Mouse (Mus musculus): ENCODE data around the gene 0610040J01Rik. TPM values are rescaled to one million over a fixed set of nuclear protein-coding genes. Genes with fewer than 3 reads are reported as not detected.
"Not testable (repeated sequence)": the region's sequence is repeated elsewhere in the genome, so short reads cannot be mapped to it uniquely, and the experiment has no call there.

The 0610040J01Rik gene
- polyA plus RNA-seq, 1 experiment from 2014 or later, result 3.9 TPM

- H3K9me3 ChIP-seq, result no peaks in the 10 kb centered on the region
- no peaks in the 10 kb centered on the region for H3K27me3 ChIP-seq
- H3K9ac ChIP-seq, result no peak overlapping the region
- H3K27ac ChIP-seq, result no peak overlapping the region
- H3K4me1 ChIP-seq (replicated peaks), result no peaks in the 10 kb centered on the region
- no peak overlapping the region for H3K4me2 ChIP-seq
- 45% methylated on average over 6 of the region's 6 CpGs for WGBS
- no peak overlapping the region for H3K4me3 ChIP-seq
- no peaks in the 10 kb centered on the region for H3K36me3 ChIP-seq
- ATAC-seq (ENCODE audit: low FRiP score), result 0 out of 2 replicates have a peak, but pooled peaks have one; percentile 50
Observed at GRCm38 (mm10) chr5:63886709-63887108, 74.5 kb downstream of the 0610040J01Rik start.

GRCm38 (mm10) chr5:63887111-63887510 lies 74.9 kb downstream of the 0610040J01Rik start:
- Histone ChIP-seq H3K9ac (no peak overlapping the region), H3K36me3 (no peaks in the 10 kb centered on the region), H3K4me2 (no peak overlapping the region), H3K9me3 (no peaks in the 10 kb centered on the region), H3K4me3 (no peak overlapping the region), H3K27ac (no peak overlapping the region), H3K27me3 (no peaks in the 10 kb centered on the region), H3K4me1 (replicated peaks) (no peaks in the 10 kb centered on the region)
- no peak for ATAC-seq (ENCODE audit: low FRiP score)
- WGBS, result 98% methylated on average over 4 of the region's 4 CpGs

GRCm38 (mm10) chr5:63891241-63891640 lies 79.1 kb downstream of the 0610040J01Rik start:
- 71% methylated on average over 4 of the region's 4 CpGs for WGBS
- ATAC-seq (ENCODE audit: low FRiP score), result no peak
- Histone ChIP-seq H3K4me3 (no peak overlapping the region), H3K36me3 (no peaks in the 10 kb centered on the region), H3K9ac (no peak overlapping the region), H3K27ac (no peak overlapping the region), H3K4me2 (no peak overlapping the region), H3K4me1 (replicated peaks) (no peaks in the 10 kb centered on the region), H3K27me3 (no peaks in the 10 kb centered on the region), H3K9me3 (no peaks in the 10 kb centered on the region)

GRCm38 (mm10) chr5:63891912-63892311 lies 79.7 kb downstream of the 0610040J01Rik start:
- Histone ChIP-seq H3K4me1 (replicated peaks) (no peaks in the 10 kb centered on the region), H3K27ac (no peak overlapping the region), H3K36me3 (no peaks in the 10 kb centered on the region), H3K4me2 (no peak overlapping the region), H3K27me3 (no peaks in the 10 kb centered on the region), H3K9me3 (no peaks in the 10 kb centered on the region), H3K4me3 (no peak overlapping the region), H3K9ac (no peak overlapping the region)
- no peak for ATAC-seq (ENCODE audit: low FRiP score)
- WGBS, result 88% methylated on average over 6 of the region's 6 CpGs

GRCm38 (mm10) chr5:63897001-63897819 lies 85.0 kb downstream of the 0610040J01Rik start:
- not testable (repeated sequence) for H3K9ac ChIP-seq; H3K36me3 ChIP-seq; H3K4me1 ChIP-seq (replicated peaks); H3K4me3 ChIP-seq; ATAC-seq (ENCODE audit: low FRiP score); H3K9me3 ChIP-seq; H3K27ac ChIP-seq; H3K4me2 ChIP-seq; H3K27me3 ChIP-seq
- 86% methylated on average over 5 of the region's 5 CpGs for WGBS

GRCm38 (mm10) chr5:63897820-63898110 lies 85.6 kb downstream of the 0610040J01Rik start:
- Histone ChIP-seq H3K9me3 (no peaks in the 10 kb centered on the region), H3K27ac (no peak overlapping the region), H3K27me3 (no peaks in the 10 kb centered on the region), H3K4me3 (no peak overlapping the region), H3K4me2 (no peak overlapping the region), H3K9ac (no peak overlapping the region), H3K4me1 (replicated peaks) (no peaks in the 10 kb centered on the region), H3K36me3 (no peaks in the 10 kb centered on the region)
- WGBS, result 86% methylated on average over 3 of the region's 3 CpGs
- no peak for ATAC-seq (ENCODE audit: low FRiP score)

- H3K27me3 ChIP-seq, result no peaks in the 10 kb centered on the region
- H3K36me3 ChIP-seq, result no peaks in the 10 kb centered on the region
- no peaks in the 10 kb centered on the region for H3K9me3 ChIP-seq
- 83% methylated on average over 3 of the region's 3 CpGs for WGBS
- H3K27ac ChIP-seq, result no peak overlapping the region
- no peaks in the 10 kb centered on the region for H3K4me1 ChIP-seq (replicated peaks)
- no peak for ATAC-seq (ENCODE audit: low FRiP score)
- H3K9ac ChIP-seq, result no peak overlapping the region
- no peak overlapping the region for H3K4me2 ChIP-seq
- no peak overlapping the region for H3K4me3 ChIP-seq
Observed at GRCm38 (mm10) chr5:63903329-63903728, 91.2 kb downstream of the 0610040J01Rik start.

- H3K27me3 ChIP-seq, result no peaks in the 10 kb centered on the region
- WGBS, result 41% methylated on average over 13 of the region's 13 CpGs
- no peak overlapping the region for H3K27ac ChIP-seq
- H3K4me3 ChIP-seq, result no peak overlapping the region
- no peaks in the 10 kb centered on the region for H3K36me3 ChIP-seq
- no peaks in the 10 kb centered on the region for H3K9me3 ChIP-seq
- H3K4me1 ChIP-seq (replicated peaks), result no peaks in the 10 kb centered on the region
- no peak overlapping the region for H3K9ac ChIP-seq
- ATAC-seq (ENCODE audit: low FRiP score), result peak; percentile 70
- no peak overlapping the region for H3K4me2 ChIP-seq
Observed at GRCm38 (mm10) chr5:63906149-63907093, 94.3 kb downstream of the 0610040J01Rik start.

- Histone ChIP-seq H3K9ac (no peak overlapping the region), H3K27ac (no peak overlapping the region), H3K36me3 (no peaks in the 10 kb centered on the region), H3K4me2 (no peak overlapping the region), H3K9me3 (no peaks in the 10 kb centered on the region), H3K4me1 (replicated peaks) (no peaks in the 10 kb centered on the region), H3K27me3 (no peaks in the 10 kb centered on the region), H3K4me3 (no peak overlapping the region)
- no peak for ATAC-seq (ENCODE audit: low FRiP score)
- 61% methylated on average over 4 of the region's 4 CpGs for WGBS
Observed at GRCm38 (mm10) chr5:63907513-63907912, 95.3 kb downstream of the 0610040J01Rik start.

- no peak overlapping the region for H3K4me3 ChIP-seq
- H3K9me3 ChIP-seq, result no peaks in the 10 kb centered on the region
- H3K36me3 ChIP-seq, result no peaks in the 10 kb centered on the region
- H3K27ac ChIP-seq, result no peak overlapping the region
- H3K4me2 ChIP-seq, result no peak overlapping the region
- no peaks in the 10 kb centered on the region for H3K4me1 ChIP-seq (replicated peaks)
- no peaks in the 10 kb centered on the region for H3K27me3 ChIP-seq
- ATAC-seq (ENCODE audit: low FRiP score), result no peak
- 89% methylated on average over 10 of the region's 10 CpGs for WGBS
- no peak overlapping the region for H3K9ac ChIP-seq
Observed at GRCm38 (mm10) chr5:63910171-63910960, 98.2 kb downstream of the 0610040J01Rik start.

- H3K9ac ChIP-seq, result no peak overlapping the region
- 88% methylated on average over 1 of the region's 1 CpGs for WGBS
- no peak for ATAC-seq (ENCODE audit: low FRiP score)
Observed at GRCm38 (mm10) chr5:63914896-63915295, 102.7 kb downstream of the 0610040J01Rik start.

More at GRCm38 (mm10) chr5:63914896-63915295, 102.7 kb downstream of the 0610040J01Rik start:
- no peaks in the 10 kb centered on the region for H3K27me3 ChIP-seq
- H3K27ac ChIP-seq, result no peak overlapping the region
- no peaks in the 10 kb centered on the region for H3K9me3 ChIP-seq
- H3K4me1 ChIP-seq (replicated peaks), result no peaks in the 10 kb centered on the region
- no peak overlapping the region for H3K4me2 ChIP-seq
- H3K4me3 ChIP-seq, result no peak overlapping the region
- H3K36me3 ChIP-seq, result no peaks in the 10 kb centered on the region

Data from hindbrain, embryonic 13.5 days (tissue).